Mouse (Mus musculus) bone marrow, adult 2 months (tissue): ENCODE data around the gene Cd200r2.

Source experiments
- CTCF ChIP-seq: fragments of 200-500 bp; IDR thresholded peaks from 2 replicates; pipeline ENCODE4 v1.5.1; 2011; ENCODE audit warnings: low read length, control low read depth; ENCODE audit not compliant: control insufficient read depth, insufficient read depth
- POLR2A ChIP-seq: fragments of 200-500 bp; IDR thresholded peaks from 2 replicates; pipeline ENCODE4 v1.6.1; 2011; ENCODE audit warnings: low read depth, mild to moderate bottlenecking, control low read depth, low read length, borderline replicate concordance; ENCODE audit not compliant: control insufficient read depth

DNA sequence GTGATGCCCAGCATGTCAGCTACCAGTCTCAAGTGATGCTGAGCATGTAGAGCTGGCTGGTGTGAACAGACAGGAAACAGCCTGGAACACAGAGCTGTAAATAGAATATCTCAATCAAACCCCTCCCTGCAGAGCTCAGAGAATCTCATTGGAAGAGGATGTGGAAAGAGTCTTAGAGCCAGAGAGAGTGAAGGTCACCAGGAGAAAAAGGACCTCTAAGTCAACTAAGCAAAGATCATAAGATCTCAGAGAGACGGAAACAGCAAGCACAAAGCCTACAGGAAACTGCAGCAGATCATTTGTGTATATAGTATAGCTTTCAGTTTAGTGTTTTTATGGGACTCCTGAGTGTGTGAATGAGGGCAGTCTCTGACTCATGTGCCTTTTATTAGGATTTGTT lies 8.3 kb downstream of the Cd200r2 start:
- TF ChIP-seq CTCF (no peak), POLR2A (no peak)
